Mouse (Mus musculus) adrenal gland, postnatal 36 days (tissue): ENCODE measurements around the gene Gm20828. TPM values are rescaled to one million over a fixed set of nuclear protein-coding genes. Genes with fewer than 3 reads are reported as not detected.
"Not testable (repeated sequence)": the region's sequence is repeated elsewhere in the genome, so short reads cannot be mapped to it uniquely, and the experiment has no call there.

ENCODE experiments used
- DNase-seq, 2 experiments: peaks; one replicate each; pipeline ENCODE4 v3.0.0; 2021; ENCODE audit warnings: mixed read lengths in 1 of 2
- long read RNA-seq, 2 experiments: library from polyadenylated mRNA; stranded (forward); transcript quantifications; one replicate each; pipeline ENCODE4 v2.0.0; 2021; ENCODE audit warnings: borderline sequencing depth in 2 of 2
- total RNA-seq, 2 experiments: library from RNA; stranded (reverse); gene quantifications; 2 replicates each; pipeline ENCODE4 v1.2.3; 2021

The Gm20828 gene
- not detected for total RNA-seq
- long read RNA-seq, experiment 1 = 0 reads
- long read RNA-seq, experiment 2 = 0 reads

GRCm38 (mm10) chrY:11199274-11199673 lies at the start of gene Gm20828:
Gene Gm20828 (minus strand): TSS chrY:11199374.
- not testable (repeated sequence) for DNase-seq
